Mouse (Mus musculus) heart, postnatal 36 days (tissue): Measurements from ENCODE around the gene Fam83c. TPM values are rescaled to one million over a fixed set of nuclear protein-coding genes. Genes with fewer than 3 reads are reported as not detected.
A peak's percentile ranks its signal among the peaks of the same experiment; 100 is the strongest.

Experiments
- DNase-seq, 2 experiments: peaks; one replicate each; pipeline ENCODE4 v3.0.0; 2021 to 2022
- intact Hi-C: fragments of 180-260 bp; cut with DNase I; formaldehyde crosslinking; loops from one replicate; pipeline ENCODE4 v1.15.1; 2025
- total RNA-seq, 2 experiments: library from RNA; stranded (reverse); gene quantifications; 2 replicates each; pipeline ENCODE4 v1.2.3; 2021

The Fam83c gene
- total RNA-seq, 2 experiments from 2014 or later: not detected

- intact Hi-C loops: no loop called here
- DNase-seq: no peak
Measured at GRCm38 (mm10) chr2:155830841-155831240, 3.8 kb downstream of the Fam83c start.

DNA sequence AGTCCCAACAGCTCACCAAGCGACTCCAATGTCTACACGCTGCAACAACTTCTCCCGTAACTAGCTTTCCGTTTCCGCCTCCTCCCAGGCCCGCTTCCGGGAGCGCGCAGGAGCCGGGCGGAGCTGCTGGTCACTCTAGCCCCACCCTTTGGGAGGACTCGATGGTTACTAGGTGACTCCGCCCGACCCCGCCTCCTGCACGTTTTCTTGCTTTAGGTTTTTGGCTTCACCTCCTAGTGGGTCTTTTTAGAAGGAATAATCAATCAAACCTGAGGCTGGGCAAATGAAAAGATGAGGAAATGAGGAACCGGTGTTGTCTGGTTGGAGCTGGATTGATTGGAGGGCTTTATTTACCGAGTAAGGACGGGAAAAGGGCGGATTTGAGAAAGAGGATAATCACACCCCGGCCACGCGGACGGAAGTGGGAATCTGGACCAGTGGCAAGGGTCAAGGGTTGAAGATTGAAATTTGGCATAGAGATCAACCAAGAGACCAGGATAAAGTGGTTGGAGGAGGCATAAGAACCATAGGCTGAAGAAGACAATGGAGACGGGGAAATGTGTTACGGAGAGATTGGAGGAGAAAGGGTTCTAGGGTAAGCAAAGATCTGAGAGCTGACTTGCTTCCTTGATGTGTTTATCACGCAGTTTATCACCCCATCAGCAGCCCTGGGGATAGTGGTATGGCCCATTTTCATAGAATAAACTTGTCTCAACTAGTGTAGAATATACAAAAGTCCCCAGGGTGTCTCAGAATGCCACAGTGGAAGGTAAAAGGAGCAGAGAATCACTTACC, 7.8 kb downstream of the Fam83c start, which contains the start of gene Eif6:
Gene Eif6 (minus strand): TSS at position 296 of the 795 bp plus-strand sequence.
- DNase-seq: peak; percentile 82 to 83
- intact Hi-C loops: no loop called here

DNA sequence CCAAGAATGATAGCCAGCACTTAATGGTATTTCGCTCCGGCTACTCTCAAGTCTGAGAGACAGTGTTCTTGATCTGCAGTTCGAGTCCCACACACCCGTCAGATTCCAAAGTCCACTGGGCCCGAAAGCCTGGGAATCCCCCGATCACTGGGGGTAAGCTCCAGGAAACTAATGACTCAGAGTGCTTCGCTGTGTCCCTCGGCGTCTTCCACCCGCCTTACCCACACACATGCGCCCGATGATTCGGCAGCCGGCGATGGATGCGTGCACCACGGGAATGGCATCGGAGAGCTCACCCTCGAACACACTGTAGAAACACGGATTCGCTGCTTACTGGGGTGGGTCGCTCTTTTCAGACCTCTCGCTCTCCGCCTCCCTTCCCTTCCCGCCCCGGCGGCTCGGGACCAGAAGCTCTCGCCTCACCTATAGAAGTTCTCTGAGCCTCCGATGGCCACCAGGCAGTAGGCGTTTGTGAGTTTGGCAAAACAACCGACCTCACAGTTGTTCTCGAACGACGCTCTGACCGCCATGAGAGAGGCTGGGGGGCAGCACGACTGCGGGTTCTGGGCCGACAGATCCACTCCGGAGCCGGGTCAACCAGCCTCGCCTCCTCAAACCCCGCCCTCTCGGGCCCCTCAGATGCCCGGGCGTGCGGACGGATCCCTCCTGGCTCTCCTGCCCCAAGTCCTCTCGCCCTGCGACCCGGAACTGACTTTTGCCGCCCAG, 8.6 kb downstream of the Fam83c start:
- intact Hi-C loops: no loop called here
- no peak for DNase-seq

GRCm38 (mm10) chr2:155823722-155824121, 10.9 kb downstream of the Fam83c start:
- DNase-seq: no peak
- intact Hi-C loops: no loop called here

DNA sequence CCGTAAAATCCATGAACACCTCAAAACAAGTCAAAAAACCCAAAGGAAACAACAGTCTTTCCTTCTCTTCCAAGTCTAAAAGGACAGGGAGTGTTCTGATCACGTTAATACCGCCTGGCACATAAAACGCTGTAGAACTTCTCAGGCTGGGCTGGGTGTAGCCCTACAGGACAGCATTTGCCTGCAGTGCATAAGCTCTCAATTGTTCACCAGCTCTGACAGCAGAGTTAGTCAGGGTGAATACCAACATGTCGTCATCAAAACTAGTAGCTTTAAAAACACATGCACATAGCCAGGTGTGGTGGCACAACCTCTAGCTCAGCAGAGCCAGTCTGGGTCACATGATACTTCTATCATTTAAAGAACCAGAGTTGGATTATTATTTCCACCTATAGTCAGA, 13.9 kb downstream of the Fam83c start:
- intact Hi-C loops: no loop called here
- no peak for DNase-seq

DNA sequence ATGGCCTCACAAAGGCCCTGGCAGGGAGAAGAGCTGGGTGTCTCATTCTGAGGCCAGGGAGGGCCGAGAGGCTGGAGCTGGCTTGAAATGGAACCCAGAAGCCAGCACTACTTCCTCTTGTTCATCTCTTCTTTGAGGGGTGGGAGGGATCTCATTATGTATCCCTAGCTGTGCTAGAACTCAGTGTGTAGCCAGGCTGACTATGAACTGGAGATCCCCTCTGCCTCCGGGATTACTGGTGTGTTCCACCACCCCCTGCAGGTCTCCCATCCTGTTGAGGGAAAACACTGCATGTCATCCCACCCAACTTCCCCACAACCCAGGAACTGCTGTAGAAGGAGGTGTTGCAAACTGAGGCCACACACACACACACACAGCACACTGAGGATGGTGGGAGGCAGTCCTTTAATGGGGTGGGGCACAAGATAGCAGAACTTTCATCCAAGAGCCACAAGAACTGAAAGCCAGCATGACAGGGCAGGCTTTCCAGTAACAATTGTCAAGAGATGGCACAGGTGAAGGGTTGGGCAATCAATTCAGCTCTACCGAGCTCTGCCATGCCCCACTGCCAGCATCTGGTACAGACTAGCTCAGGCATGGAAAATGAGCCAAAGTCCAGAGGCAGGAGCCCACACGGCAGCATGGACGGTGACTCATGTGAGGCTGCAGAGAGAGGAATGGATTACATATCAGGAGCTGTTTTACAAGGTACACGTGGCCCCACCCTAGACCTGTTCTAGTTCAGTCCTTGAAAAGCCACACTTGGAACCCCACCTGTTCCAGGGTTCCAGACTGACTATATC, 15.0 kb downstream of the Fam83c start:
- no peak for DNase-seq
- intact Hi-C loops: loop anchor here (5.0 kb wide), 1 partner anchor 127 kb away; the partner anchor contains the start of gene Trpc4ap

- no peak for DNase-seq
- intact Hi-C loops: loop anchor here (5.0 kb wide), 1 partner anchor 127 kb away; the partner anchor contains the start of gene Trpc4ap
Measured at GRCm38 (mm10) chr2:155819392-155819448, 15.4 kb downstream of the Fam83c start, which contains the start of gene BC029722. Gene BC029722, minus strand, starts transcription at chr2:155819426.

- intact Hi-C loops: loop anchor here (5.0 kb wide), 1 partner anchor 126 kb away; the partner anchor contains the start of gene Trpc4ap
- DNase-seq: peak; percentile 94 to 97
Measured at GRCm38 (mm10) chr2:155818596-155819391, 15.9 kb downstream of the Fam83c start.

DNA sequence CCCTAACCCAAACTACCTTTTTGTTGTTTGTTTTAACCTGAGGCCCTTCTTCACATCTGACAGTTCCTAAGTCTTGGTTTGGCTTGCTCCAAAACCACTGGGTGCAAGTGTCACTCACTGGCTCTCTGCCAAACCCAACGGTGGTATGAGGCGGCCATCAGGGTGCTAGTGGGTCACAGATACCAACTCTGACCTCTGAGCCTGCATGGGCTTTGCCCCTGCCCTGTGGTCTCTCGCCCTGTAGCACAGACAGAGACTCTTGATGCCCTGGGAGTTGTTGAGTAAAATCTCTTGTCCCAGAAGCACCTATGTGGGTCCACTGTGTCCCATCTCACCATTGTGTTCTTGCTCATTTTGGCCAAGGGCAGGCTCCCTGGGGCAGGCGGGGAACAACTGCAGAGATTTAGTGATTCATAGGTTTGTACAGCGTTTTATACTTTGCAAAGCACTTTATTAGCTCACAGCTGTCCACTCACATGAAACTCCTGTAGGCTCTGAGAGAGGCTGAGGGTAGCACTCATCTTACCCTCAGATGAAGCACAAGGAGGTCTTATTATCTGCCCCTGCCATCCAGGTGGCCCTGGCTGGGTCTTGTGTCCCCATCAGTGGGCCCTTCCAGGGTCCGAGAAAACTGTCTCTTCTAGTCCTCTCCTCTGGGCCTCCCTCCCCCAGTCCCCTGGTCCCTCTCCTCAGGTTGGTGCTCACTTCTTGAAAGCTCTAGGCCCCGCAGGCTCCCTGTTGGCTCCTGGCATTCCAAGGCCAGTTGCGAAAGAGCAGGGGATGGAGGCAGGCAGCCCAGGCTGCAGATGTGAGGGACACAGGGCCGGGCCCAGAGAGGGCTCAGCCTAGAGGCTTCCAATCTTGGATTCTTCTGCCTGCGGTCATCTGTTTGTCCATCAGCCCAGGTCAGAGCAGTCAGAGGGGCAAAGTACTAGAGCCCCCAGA, 17.1 kb downstream of the Fam83c start:
- DNase-seq: peak; percentile 54 to 56
- intact Hi-C loops: loop anchor here (5.0 kb wide), 1 partner anchor 125 kb away; the partner anchor contains the start of gene Trpc4ap

DNA sequence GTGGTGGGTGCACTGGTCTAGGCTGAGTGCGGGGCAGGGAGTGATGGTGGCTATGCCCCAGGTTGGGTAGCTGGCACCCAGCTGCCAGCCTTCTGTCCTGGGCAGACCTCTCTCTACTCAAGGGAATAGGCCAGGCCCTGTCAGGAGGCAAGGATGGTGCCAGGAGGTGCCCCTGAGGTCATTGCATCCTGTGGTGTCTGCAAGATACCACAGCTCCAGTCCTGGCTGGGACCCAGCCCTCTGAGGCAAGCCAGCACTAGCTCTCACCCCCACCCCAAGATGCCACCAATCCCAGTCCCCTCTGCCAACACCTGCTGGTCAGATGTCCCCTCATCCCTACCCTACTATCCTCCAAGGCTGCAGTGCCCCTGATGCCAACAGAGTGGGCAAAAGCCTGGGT, 18.5 kb downstream of the Fam83c start:
- no peak for DNase-seq
- intact Hi-C loops: loop anchor here (5.0 kb wide), 1 partner anchor 124 kb away; the partner anchor contains the start of gene Trpc4ap

- DNase-seq: no peak
- intact Hi-C loops: loop anchor here (5.0 kb wide), 1 partner anchor 123 kb away; the partner anchor contains the start of gene Trpc4ap
Measured at GRCm38 (mm10) chr2:155814829-155815228, 19.8 kb downstream of the Fam83c start.

DNA sequence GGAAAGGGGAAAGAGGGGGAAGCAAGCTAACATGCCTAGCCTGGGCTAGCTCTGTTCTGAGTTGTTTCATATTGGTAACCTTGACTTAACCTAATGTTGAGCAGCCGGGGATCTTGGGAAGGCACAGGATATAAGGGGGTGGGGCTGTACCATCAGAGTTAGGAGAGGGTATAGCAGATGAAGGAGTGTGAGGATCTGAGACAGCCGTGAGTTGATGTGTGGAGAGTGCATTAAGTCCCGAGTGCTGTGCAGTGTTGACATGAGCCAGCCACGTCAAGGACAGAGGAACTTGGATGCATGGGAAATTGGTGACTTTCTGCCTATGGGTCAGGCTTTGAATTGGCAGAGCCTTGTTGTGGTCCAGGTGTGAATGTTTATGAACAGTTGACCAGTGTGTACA, 22.0 kb downstream of the Fam83c start:
- no peak for DNase-seq
- intact Hi-C loops: no loop called here

- intact Hi-C loops: no loop called here
- peak; percentile 68 to 83 for DNase-seq
Measured at GRCm38 (mm10) chr2:155811821-155812396, 22.7 kb downstream of the Fam83c start.

- no peak for DNase-seq
- intact Hi-C loops: no loop called here
Measured at GRCm38 (mm10) chr2:155809620-155810019, 25.0 kb downstream of the Fam83c start.

DNA sequence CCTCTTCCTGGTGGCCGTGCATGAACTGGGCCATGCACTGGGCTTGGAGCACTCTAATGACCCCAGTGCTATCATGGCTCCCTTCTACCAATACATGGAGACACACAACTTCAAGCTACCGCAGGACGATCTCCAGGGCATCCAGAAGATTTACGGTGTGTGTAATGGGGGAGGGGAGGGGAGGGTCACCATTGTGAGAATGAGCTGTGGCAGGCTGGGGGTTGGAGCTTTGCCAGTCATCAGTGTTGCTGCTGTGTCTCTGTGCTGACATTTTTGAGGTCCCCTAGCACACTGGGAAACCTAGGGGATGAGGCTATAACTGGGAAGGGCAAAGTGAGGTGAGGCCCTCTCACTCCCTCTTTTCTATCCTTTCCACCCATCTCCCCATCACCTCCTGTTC, 27.2 kb downstream of the Fam83c start:
- DNase-seq: no peak
- intact Hi-C loops: no loop called here

- peak in 1 of 2 experiments; percentile 38 for DNase-seq
- intact Hi-C loops: no loop called here
Measured at GRCm38 (mm10) chr2:155806548-155806947, 28.1 kb downstream of the Fam83c start.

DNA sequence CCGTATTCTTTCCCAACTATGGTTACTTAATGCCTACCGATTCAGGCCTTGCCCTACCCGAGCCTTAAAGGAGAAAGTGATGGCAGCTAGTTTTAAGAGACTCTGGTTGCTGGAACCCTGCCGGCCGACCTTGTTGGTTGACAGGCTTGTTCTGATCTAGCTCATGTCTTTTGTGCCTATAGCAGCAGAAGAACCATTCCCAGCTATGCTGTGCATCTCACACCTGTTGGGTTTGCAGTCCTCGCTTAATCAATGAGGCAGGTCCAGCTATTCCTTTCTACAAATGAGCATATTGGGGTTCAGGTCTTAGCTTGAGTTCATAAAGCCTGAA, 28.8 kb downstream of the Fam83c start:
- DNase-seq: no peak
- intact Hi-C loops: no loop called here

GRCm38 (mm10) chr2:155805231-155805924, 29.3 kb downstream of the Fam83c start:
- DNase-seq: peak in 1 of 2 experiments; percentile 45
- intact Hi-C loops: no loop called here
